8 mouse cellular contexts compared by ENCODE assay signal in genomic region chr12:112938873-112939565, GRCm38 (mm10). TPM values are rescaled to one million over a fixed set of nuclear protein-coding genes. Genes with fewer than 3 reads are reported as not detected.
DNase-seq lines count a peak whose midpoint lies in the region; ATAC-seq and TF ChIP-seq lines count a peak whose summit lies in the region.

No protein-coding gene starts in this region.

- 68% methylated on average over 10 of the region's 10 CpGs for WGBS in lung, adult 2 months
- WGBS in liver, embryonic 11.5 days: 67% methylated on average over 10 of the region's 10 CpGs

- TF ChIP-seq CTCF in lung, adult 2 months (IDR thresholded peaks at IDR 0.05; ENCODE audit: insufficient read depth, low read length): peak; percentile 32; the same call in 1 of the 2 replicates

- no peak for TF ChIP-seq POLR2A in lung, adult 2 months (IDR thresholded peaks at IDR 0.05; ENCODE audit: borderline replicate concordance, extremely low read depth, low read depth, low read length)

- no peaks in the 10 kb centered on the region for H3K27me3 ChIP-seq in liver, embryonic 11.5 days (replicated peaks; ENCODE audit: control insufficient read depth, insufficient read depth, low read length)

- DNase-seq in lung, adult 2 months: no peak
- DNase-seq in lung, postnatal 14 days: no peak
- peak; percentile 85 for DNase-seq in cerebellum, adult 11-12 months
- DNase-seq in retina, embryonic 14.5 days (ENCODE audit: low spot score): peak; percentile 81
- DNase-seq in heart, adult 9 months (ENCODE audit: low spot score in 2 of 2): no peak
- no peak for DNase-seq in liver, embryonic 11.5 days (ENCODE audit: low spot score)

- no peaks in the 10 kb centered on the region for H3K9me3 ChIP-seq in liver, embryonic 11.5 days (ENCODE audit: control insufficient read depth, low read length)

- H3K4me3 ChIP-seq in lung, adult 2 months (replicated peaks; ENCODE audit: extremely low read depth, low read depth, low read length): no peak overlapping the region
- no peak overlapping the region for H3K4me3 ChIP-seq in liver, embryonic 11.5 days (ENCODE audit: low read depth, low read length)

- no peak overlapping the region for H3K9ac ChIP-seq in liver, embryonic 11.5 days (ENCODE audit: low read depth, low read length)

- no peaks in the 10 kb centered on the region for H3K36me3 ChIP-seq in liver, embryonic 11.5 days (ENCODE audit: control insufficient read depth, insufficient read depth, low read length)

- no peak overlapping the region for H3K4me2 ChIP-seq in liver, embryonic 11.5 days

- H3K27ac ChIP-seq in liver, embryonic 11.5 days (ENCODE audit: low read depth, low read length): no peak overlapping the region

- peak; percentile 47 for ATAC-seq in granulocyte monocyte progenitor cell, adult 5-6 weeks (replicated peaks; ENCODE audit: poor library complexity, severe bottlenecking)
- ATAC-seq in erythroblast, adult 5-6 weeks (replicated peaks; ENCODE audit: low FRiP score, poor library complexity, severe bottlenecking): no peak
- no peak for ATAC-seq in liver, embryonic 11.5 days (replicated peaks; ENCODE audit: low FRiP score)

- peaks cover 12% of the 10 kb centered on the region for H3K4me1 ChIP-seq in lung, adult 2 months (ENCODE audit: control insufficient read depth, insufficient read depth, low read length)
- H3K4me1 ChIP-seq in liver, embryonic 11.5 days (replicated peaks; ENCODE audit: control insufficient read depth, insufficient read depth, low read length): peaks cover 12% of the 10 kb centered on the region; the same call in 1 of the 2 replicates

RNA-seq across cellular contexts. Expression of gene Nudt14, which starts 2.9 kb away (rescaled TPM):
- polyA plus RNA-seq in lung, adult 2 months (2012; rRNA removed): 43.4 and 47.4 TPM in 2 replicates
- 15.9 and 33.3 TPM in 2 replicates for total RNA-seq in granulocyte monocyte progenitor cell, adult 5-6 weeks (2014; fragmentation: Nextera tagmentation)
- 16.6 and 25.4 TPM in 2 replicates for total RNA-seq in granulocyte monocyte progenitor cell, adult 5-6 weeks (2017)
- 2.7 TPM in 1 of 2 replicates, not detected in the other for total RNA-seq in erythroblast, adult 5-6 weeks (2015; ENCODE audit: low replicate concordance)
- total RNA-seq in erythroblast, adult 5-6 weeks (2017; ENCODE audit: low replicate concordance): 1.1 TPM in 1 of 2 replicates, not detected in the other
- polyA plus RNA-seq in liver, embryonic 11.5 days (2014; fragmentation: Nextera tagmentation; extraction: Ambion mirVana): 38.4 and 43.2 TPM in 2 replicates

RNA-seq across cellular contexts. Expression of gene Jag2, which starts 9.4 kb away (rescaled TPM):
- polyA plus RNA-seq in lung, adult 2 months (2012; rRNA removed): 54.0 and 62.8 TPM in 2 replicates
- total RNA-seq in granulocyte monocyte progenitor cell, adult 5-6 weeks (2014; fragmentation: Nextera tagmentation): 0.95 and 1.0 TPM in 2 replicates
- 0.22 and 1.4 TPM in 2 replicates for total RNA-seq in granulocyte monocyte progenitor cell, adult 5-6 weeks (2017)
- not detected in 2 replicates for total RNA-seq in erythroblast, adult 5-6 weeks (2015; ENCODE audit: low replicate concordance)
- not detected in 2 replicates for total RNA-seq in erythroblast, adult 5-6 weeks (2017; ENCODE audit: low replicate concordance)
- polyA plus RNA-seq in liver, embryonic 11.5 days (2014; fragmentation: Nextera tagmentation; extraction: Ambion mirVana): 0.39 and 1.4 TPM in 2 replicates

RNA-seq across cellular contexts. Expression of gene Btbd6, which starts 37.3 kb away (rescaled TPM):
- 48.4 and 72.3 TPM in 2 replicates for polyA plus RNA-seq in lung, adult 2 months (2012; rRNA removed)
- total RNA-seq in granulocyte monocyte progenitor cell, adult 5-6 weeks (2014; fragmentation: Nextera tagmentation): 2.4 and 10.5 TPM in 2 replicates
- 3.3 and 6.8 TPM in 2 replicates for total RNA-seq in granulocyte monocyte progenitor cell, adult 5-6 weeks (2017)
- 2.3 TPM in 1 of 2 replicates, not detected in the other for total RNA-seq in erythroblast, adult 5-6 weeks (2015; ENCODE audit: low replicate concordance)
- total RNA-seq in erythroblast, adult 5-6 weeks (2017; ENCODE audit: low replicate concordance): 1.9 and 2.9 TPM in 2 replicates
- polyA plus RNA-seq in liver, embryonic 11.5 days (2014; fragmentation: Nextera tagmentation; extraction: Ambion mirVana): 12.3 and 12.4 TPM in 2 replicates

Comparison
In these comparisons a context has a peak if more than half of its experiments do, and no peak if none do; other contexts are left out.
1. DNase-seq: peak in cerebellum, adult 11-12 months (single experiment) and retina, embryonic 14.5 days (single experiment); none in lung, adult 2 months (single experiment), lung, postnatal 14 days (single experiment), heart, adult 9 months (0 of 2) and liver, embryonic 11.5 days (single experiment).
2. RNA of gene Nudt14, which starts 2.9 kb away (total RNA-seq): 15.9 to 33.3 TPM in granulocyte monocyte progenitor cell, adult 5-6 weeks; 1.1 to 2.7 TPM in erythroblast, adult 5-6 weeks; every median in the first group is over 4 times any median in the second.